Mouse (Mus musculus) hindbrain, postnatal 0 days (tissue): ENCODE results near the gene Dusp3. TPM values are rescaled to one million over a fixed set of nuclear protein-coding genes. Genes with fewer than 3 reads are reported as not detected.
A peak's percentile ranks its signal among the peaks of the same experiment; 100 is the strongest.

Experiments
- ATAC-seq: fragments of 200-750 bp; cut with Nextera tagmentation; 2 replicates; pipeline ENCODE4 v1.8.0; 2017; ENCODE audit warnings: mild to moderate bottlenecking, moderate TSS enrichment, moderate library complexity
- DNase-seq: peaks from one replicate; pipeline ENCODE4 v3.0.0-alpha.2; 2015; ENCODE audit warnings: low spot score
- H3K27ac ChIP-seq: fragments of 300-500 bp; sonication (generic); 2 replicates; pipeline ENCODE4 v1.5.1; 2014; ENCODE audit warnings: mild to moderate bottlenecking
- H3K27me3 ChIP-seq: fragments of 300-500 bp; sonication (generic); 2 replicates; pipeline ENCODE4 v1.6.1; 2014; ENCODE audit warnings: low read length, mixed read lengths; ENCODE audit not compliant: insufficient read depth
- H3K36me3 ChIP-seq: fragments of 300-500 bp; sonication (generic); 2 replicates; pipeline ENCODE4 v1.6.1; 2014; ENCODE audit warnings: low read length, mixed read lengths; ENCODE audit not compliant: insufficient read depth
- H3K4me1 ChIP-seq: fragments of 300-500 bp; sonication (generic); 2 replicates; pipeline ENCODE4 v1.6.1; 2014; ENCODE audit warnings: antibody characterized with exemption, low read length, mixed read lengths; ENCODE audit not compliant: insufficient read depth
- H3K4me2 ChIP-seq: fragments of 300-500 bp; sonication (generic); 2 replicates; pipeline ENCODE4 v1.6.1; 2014; ENCODE audit warnings: low read depth, mild to moderate bottlenecking, low read length, moderate library complexity, mixed read lengths
- H3K4me3 ChIP-seq: fragments of 300-500 bp; sonication (generic); 2 replicates; pipeline ENCODE4 v1.5.1; 2014; ENCODE audit warnings: low read length
- H3K9ac ChIP-seq: fragments of 300-500 bp; sonication (generic); replicated peaks from 2 replicates; pipeline ENCODE4 v1.6.1; 2014; ENCODE audit warnings: mild to moderate bottlenecking, low read length, moderate library complexity, mixed read lengths
- H3K9me3 ChIP-seq: fragments of 300-500 bp; sonication (generic); 2 replicates; pipeline ENCODE4 v1.6.1; 2016; ENCODE audit warnings: low read length, mixed read lengths
- CTCF ChIP-seq: IDR thresholded peaks from 2 replicates; pipeline ENCODE4 v1.5.1; 2016; ENCODE audit warnings: antibody characterized with exemption, control low read depth, low read depth
- WGBS: fragments of 180-500 bp; shearing (Covaris S2); extraction: QIAGEN DNeasy Blood & Tissue Kit; methylation state at CpG from one replicate; pipeline ENCODE4 v1.1.7; 2014; 5-methylcytosine and 5-hydroxymethylcytosine counted together
- polyA plus RNA-seq: library from polyadenylated mRNA; unstranded; fragments of >200 nt; fragmentation: Nextera tagmentation; extraction: Ambion mirVana; gene quantifications from 2 replicates; pipeline ENCODE4 v1.2.1, GENCODE M21; 2015
- total RNA-seq: library from RNA; depleted of rRNA; stranded (reverse); fragments of >200 nt; gene quantifications from 2 replicates; pipeline ENCODE4 v1.2.3, GENCODE M21; 2014; rRNA removed

Dusp3 gene
- total RNA-seq (52.0 and 80.7 TPM in 2 replicates), polyA plus RNA-seq (44.7 and 45.2 TPM in 2 replicates)

GRCm38 (mm10) chr11:101986913-101987312 is at the start of gene Dusp3:
Gene Dusp3 (minus strand): TSS chr11:101987013.
- WGBS: 81% methylated on average over 3 of the region's 3 CpGs
- ATAC-seq (no peak), DNase-seq (no peak)
- Histone ChIP-seq H3K36me3 (no peaks in the 10 kb centered on the region), H3K27me3 (no peaks in the 10 kb centered on the region), H3K9ac (no peak within 1 kb of the TSS), H3K9me3 (no peaks in the 10 kb centered on the region), H3K27ac (no peak within 1 kb of the TSS), H3K4me3 (no peak within 1 kb of the TSS), H3K4me2 (no peak within 1 kb of the TSS), H3K4me1 (peaks cover 17% of the 10 kb centered on the region; the same call in 1 of the 2 replicates)
- TF ChIP-seq CTCF: no peak

- TF ChIP-seq CTCF: no peak
- Histone ChIP-seq H3K4me1 (no peaks in the 10 kb centered on the region), H3K4me3 (no peak overlapping the region), H3K27me3 (no peaks in the 10 kb centered on the region), H3K9me3 (no peaks in the 10 kb centered on the region), H3K36me3 (no peaks in the 10 kb centered on the region), H3K27ac (no peak overlapping the region), H3K4me2 (no peak overlapping the region), H3K9ac (no peak overlapping the region)
- ATAC-seq: no peak
- WGBS: 75% methylated on average over 7 of the region's 7 CpGs
- no peak for DNase-seq
These were observed 49.5 kb upstream of the Dusp3 start for GRCm38 (mm10) chr11:102036336-102036735.

- Histone ChIP-seq H3K27me3 (no peaks in the 10 kb centered on the region), H3K4me1 (no peaks in the 10 kb centered on the region), H3K4me2 (no peak overlapping the region), H3K36me3 (no peaks in the 10 kb centered on the region), H3K4me3 (no peak overlapping the region), H3K9me3 (no peaks in the 10 kb centered on the region), H3K9ac (no peak overlapping the region), H3K27ac (peak overlapping the region; percentile 61; the same call in 1 of the 2 replicates)
- no peak for TF ChIP-seq CTCF
- DNase-seq (peak; percentile 15), ATAC-seq (no peak)
- 58% methylated on average over 5 of the region's 5 CpGs for WGBS
These were observed 48.7 kb upstream of the Dusp3 start for GRCm38 (mm10) chr11:102035456-102035960.

GRCm38 (mm10) chr11:102034887-102035286 is 48.1 kb upstream of the Dusp3 start:
- H3K36me3 ChIP-seq: no peaks in the 10 kb centered on the region
- 32% methylated on average over 8 of the region's 8 CpGs for WGBS
- peak overlapping the region; percentile 61; the same call in 1 of the 2 replicates for H3K27ac ChIP-seq
- H3K4me2 ChIP-seq: no peak overlapping the region
- H3K4me1 ChIP-seq: no peaks in the 10 kb centered on the region
- H3K27me3 ChIP-seq: no peaks in the 10 kb centered on the region
- H3K9ac ChIP-seq: no peak overlapping the region
- DNase-seq (peak; percentile 73), ATAC-seq (no peak)
- H3K9me3 ChIP-seq: no peaks in the 10 kb centered on the region
- no peak overlapping the region for H3K4me3 ChIP-seq
- TF ChIP-seq CTCF: no peak

GRCm38 (mm10) chr11:102033055-102033591 is 46.3 kb upstream of the Dusp3 start:
- 93% methylated on average over 12 of the region's 12 CpGs for WGBS
- H3K4me3 ChIP-seq: no peak overlapping the region
- no peak overlapping the region for H3K9ac ChIP-seq
- no peak overlapping the region for H3K27ac ChIP-seq
- no peaks in the 10 kb centered on the region for H3K36me3 ChIP-seq
- no peak for TF ChIP-seq CTCF
- DNase-seq (no peak), ATAC-seq (no peak)
- no peak overlapping the region for H3K4me2 ChIP-seq
- H3K9me3 ChIP-seq: no peaks in the 10 kb centered on the region
- H3K4me1 ChIP-seq: no peaks in the 10 kb centered on the region
- no peaks in the 10 kb centered on the region for H3K27me3 ChIP-seq

- H3K9me3 ChIP-seq: no peaks in the 10 kb centered on the region
- 45% methylated on average over 7 of the region's 7 CpGs for WGBS
- ATAC-seq (no peak), DNase-seq (peak; percentile 67)
- H3K4me2 ChIP-seq: no peak overlapping the region
- no peak overlapping the region for H3K27ac ChIP-seq
- no peak for TF ChIP-seq CTCF
- no peak overlapping the region for H3K9ac ChIP-seq
- no peaks in the 10 kb centered on the region for H3K36me3 ChIP-seq
- no peak overlapping the region for H3K4me3 ChIP-seq
- peaks cover 4% of the 10 kb centered on the region; the same call in 1 of the 2 replicates for H3K4me1 ChIP-seq
- no peaks in the 10 kb centered on the region for H3K27me3 ChIP-seq
These were observed 44.3 kb upstream of the Dusp3 start for GRCm38 (mm10) chr11:102031149-102031548.

GRCm38 (mm10) chr11:102029966-102030365 is 43.2 kb upstream of the Dusp3 start:
- WGBS: 37% methylated on average over 7 of the region's 7 CpGs
- Histone ChIP-seq H3K4me1 (peaks cover 4% of the 10 kb centered on the region; the same call in 1 of the 2 replicates), H3K9me3 (no peaks in the 10 kb centered on the region), H3K27ac (no peak overlapping the region), H3K27me3 (no peaks in the 10 kb centered on the region), H3K36me3 (no peaks in the 10 kb centered on the region), H3K4me3 (no peak overlapping the region), H3K4me2 (no peak overlapping the region), H3K9ac (no peak overlapping the region)
- ATAC-seq (no peak), DNase-seq (peak; percentile 31)
- peak; percentile 42 for TF ChIP-seq CTCF
